Mouse (Mus musculus): Measurements from ENCODE around the gene BC025920. TPM values are rescaled to one million over a fixed set of nuclear protein-coding genes. Genes with fewer than 3 reads are reported as not detected.

Gene BC025920
- polyA plus RNA-seq (2012; rRNA removed; ENCODE audit: low replicate concordance): 1.1 and 2.0 TPM in 2 replicates

GRCm38 (mm10) chr10:81605974-81606751 lies at the start of gene BC025920:
Gene BC025920, plus strand, starts transcription at chr10:81606270.

DNA sequence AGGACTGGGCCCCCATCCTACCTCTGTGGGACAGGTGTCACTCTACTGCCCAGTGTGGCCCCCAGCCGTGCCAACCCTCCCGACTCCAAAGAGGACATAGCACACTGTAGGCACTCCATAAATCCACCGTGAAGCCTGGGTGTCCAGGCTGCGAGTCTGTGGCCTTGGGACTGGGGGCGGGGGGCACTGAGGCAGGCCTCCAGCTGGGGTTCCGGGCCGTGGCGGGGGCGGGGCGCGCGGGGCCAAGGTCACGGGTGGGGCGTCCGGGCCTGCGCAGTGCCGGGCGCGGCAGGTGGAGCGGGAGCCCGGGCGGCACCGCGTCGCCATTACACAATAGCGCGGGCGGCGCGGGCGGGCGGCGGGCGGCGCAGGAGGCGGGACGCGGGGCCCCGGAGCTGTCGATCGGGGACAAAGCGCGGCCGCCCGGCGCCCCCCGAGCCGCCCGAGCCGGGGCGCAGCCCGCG lies 46.9 kb upstream of the BC025920 start, which contains the start of gene Aes:
Aes (plus strand) TSS at position 326 of the 464 bp plus-strand sequence.

GRCm38 (mm10) chr10:81574081-81575056 lies 31.7 kb upstream of the BC025920 start, which contains the start of gene Tle2:
Gene Tle2, plus strand, starts transcription at chr10:81574561.

GRCm38 (mm10) chr10:81600738-81601203 lies 5.3 kb upstream of the BC025920 start, which contains the start of gene Tle6:
Gene Tle6, minus strand, starts transcription at chr10:81601073.

GRCm38 (mm10) chr10:81626994-81627835 lies 21.1 kb downstream of the BC025920 start, which contains the start of gene Sirt6:
Gene Sirt6, minus strand, starts transcription at chr10:81627797.

DNA sequence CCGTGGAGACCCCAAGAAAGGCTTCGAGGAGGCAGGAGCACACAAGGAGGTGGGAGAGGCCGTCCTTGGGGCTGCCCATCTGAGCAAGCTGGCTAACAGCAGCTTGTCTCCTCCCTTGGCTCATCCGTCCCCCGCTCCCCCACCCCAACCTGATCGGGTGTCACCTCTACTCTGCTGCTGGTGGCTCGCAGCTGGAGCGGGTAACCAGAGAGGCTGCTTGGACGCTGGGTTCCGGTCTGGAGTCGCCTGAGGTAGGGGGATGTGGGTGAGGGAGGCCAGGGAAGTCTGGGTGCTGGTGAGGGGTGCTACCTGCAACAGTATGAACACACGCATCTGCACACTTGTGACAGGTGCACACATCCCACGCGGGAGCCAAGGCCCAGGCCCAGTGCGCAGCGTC lies 22.3 kb downstream of the BC025920 start, which contains the start of gene Ankrd24:
Ankrd24 (plus strand) TSS at position 151 of the 400 bp plus-strand sequence.

GRCm38 (mm10) chr10:81648803-81649775 lies 43.0 kb downstream of the BC025920 start, which contains the start of gene Gm10778:
Gene Gm10778, plus strand, starts transcription at chr10:81649059.

Other genes starting within 250 kb of the BC025920 start
- gene Mfsd12, start 248.8 kb upstream of the BC025920 start, polyA plus RNA-seq (2012; rRNA removed; ENCODE audit: low replicate concordance): 37.3 and 90.2 TPM in 2 replicates
- 2.6 and 5.7 TPM in 2 replicates for gene 4930404N11Rik, start 240.5 kb upstream of the BC025920 start, polyA plus RNA-seq (2012; rRNA removed; ENCODE audit: low replicate concordance)
- gene Fzr1, start 227.8 kb upstream of the BC025920 start, polyA plus RNA-seq (2012; rRNA removed; ENCODE audit: low replicate concordance): 84.0 and 94.3 TPM in 2 replicates
- gene Dohh, start 221.8 kb upstream of the BC025920 start, polyA plus RNA-seq (2012; rRNA removed; ENCODE audit: low replicate concordance): 66.9 and 127 TPM in 2 replicates
- 3.2 and 4.8 TPM in 2 replicates for gene Gm48551, start 221.8 kb upstream of the BC025920 start, polyA plus RNA-seq (2012; rRNA removed; ENCODE audit: low replicate concordance)
- 2.1 and 6.3 TPM in 2 replicates for gene Gm48552, start 217.3 kb upstream of the BC025920 start, polyA plus RNA-seq (2012; rRNA removed; ENCODE audit: low replicate concordance)
- 10.4 and 14.3 TPM in 2 replicates for gene Smim24, start 213.2 kb upstream of the BC025920 start, polyA plus RNA-seq (2012; rRNA removed; ENCODE audit: low replicate concordance)
- gene Nfic, start 150.6 kb upstream of the BC025920 start, polyA plus RNA-seq (2012; rRNA removed; ENCODE audit: low replicate concordance): 88.5 and 97.0 TPM in 2 replicates
- 1.4 and 1.9 TPM in 2 replicates for gene Celf5, start 123.6 kb upstream of the BC025920 start, polyA plus RNA-seq (2012; rRNA removed; ENCODE audit: low replicate concordance)
- 236 and 320 TPM in 2 replicates for gene Ncln, start 109.9 kb upstream of the BC025920 start, polyA plus RNA-seq (2012; rRNA removed; ENCODE audit: low replicate concordance)
- gene S1pr4, start 106.1 kb upstream of the BC025920 start, polyA plus RNA-seq (2012; rRNA removed; ENCODE audit: low replicate concordance): 35.7 and 113 TPM in 2 replicates
- 9.0 and 15.1 TPM in 2 replicates for gene Gna15, start 82.0 kb upstream of the BC025920 start, polyA plus RNA-seq (2012; rRNA removed; ENCODE audit: low replicate concordance)
- gene Gna11, start 61.1 kb upstream of the BC025920 start, polyA plus RNA-seq (2012; rRNA removed; ENCODE audit: low replicate concordance): 97.4 and 105 TPM in 2 replicates
- gene Aes, start 46.8 kb upstream of the BC025920 start, polyA plus RNA-seq (2012; rRNA removed; ENCODE audit: low replicate concordance): 1,888 and 2,130 TPM in 2 replicates
- 72.2 and 90.1 TPM in 2 replicates for gene Tle2, start 31.7 kb upstream of the BC025920 start, polyA plus RNA-seq (2012; rRNA removed; ENCODE audit: low replicate concordance)
- gene Tle6, start 5.2 kb upstream of the BC025920 start, polyA plus RNA-seq (2012; rRNA removed; ENCODE audit: low replicate concordance): 21.3 and 22.7 TPM in 2 replicates
- 32.5 and 57.4 TPM in 2 replicates for gene Sirt6, start 21.5 kb downstream of the BC025920 start, polyA plus RNA-seq (2012; rRNA removed; ENCODE audit: low replicate concordance)
- gene Ankrd24, start 22.3 kb downstream of the BC025920 start, polyA plus RNA-seq (2012; rRNA removed; ENCODE audit: low replicate concordance): 44.5 and 55.5 TPM in 2 replicates
- 0.17 and 0.60 TPM in 2 replicates for gene Gm10778, start 42.8 kb downstream of the BC025920 start, polyA plus RNA-seq (2012; rRNA removed; ENCODE audit: low replicate concordance)
- gene Zfp433, start 98.6 kb downstream of the BC025920 start, polyA plus RNA-seq (2012; rRNA removed; ENCODE audit: low replicate concordance): 0.29 TPM in 1 of 2 replicates, not detected in the other
- 0.43 and 0.63 TPM in 2 replicates for gene Gm3055, start 164.9 kb downstream of the BC025920 start, polyA plus RNA-seq (2012; rRNA removed; ENCODE audit: low replicate concordance)
- gene Gm4767, start 205.9 kb downstream of the BC025920 start, polyA plus RNA-seq (2012; rRNA removed; ENCODE audit: low replicate concordance): not detected in 2 replicates

Measured in mammary gland, adult 2 months (tissue).